Mouse (Mus musculus) heart, adult 18-20 months (tissue): ENCODE results near the gene 0610040J01Rik. TPM values are rescaled to one million over a fixed set of nuclear protein-coding genes. Genes with fewer than 3 reads are reported as not detected.
"Not testable (repeated sequence)": the region's sequence is repeated elsewhere in the genome, so short reads cannot be mapped to it uniquely, and the experiment has no call there.

Experiments used
- DNase-seq, 2 experiments: peaks; one replicate each; pipeline ENCODE4 v3.0.0; 2021 to 2022; ENCODE audit warnings: mixed read lengths in 1 of 2
- total RNA-seq, 2 experiments: library from RNA; stranded (reverse); gene quantifications; 2 replicates each; pipeline ENCODE4 v1.2.3; 2021

The 0610040J01Rik gene
- total RNA-seq, 2 experiments from 2014 or later, result 3.7 to 4.4 TPM

DNA sequence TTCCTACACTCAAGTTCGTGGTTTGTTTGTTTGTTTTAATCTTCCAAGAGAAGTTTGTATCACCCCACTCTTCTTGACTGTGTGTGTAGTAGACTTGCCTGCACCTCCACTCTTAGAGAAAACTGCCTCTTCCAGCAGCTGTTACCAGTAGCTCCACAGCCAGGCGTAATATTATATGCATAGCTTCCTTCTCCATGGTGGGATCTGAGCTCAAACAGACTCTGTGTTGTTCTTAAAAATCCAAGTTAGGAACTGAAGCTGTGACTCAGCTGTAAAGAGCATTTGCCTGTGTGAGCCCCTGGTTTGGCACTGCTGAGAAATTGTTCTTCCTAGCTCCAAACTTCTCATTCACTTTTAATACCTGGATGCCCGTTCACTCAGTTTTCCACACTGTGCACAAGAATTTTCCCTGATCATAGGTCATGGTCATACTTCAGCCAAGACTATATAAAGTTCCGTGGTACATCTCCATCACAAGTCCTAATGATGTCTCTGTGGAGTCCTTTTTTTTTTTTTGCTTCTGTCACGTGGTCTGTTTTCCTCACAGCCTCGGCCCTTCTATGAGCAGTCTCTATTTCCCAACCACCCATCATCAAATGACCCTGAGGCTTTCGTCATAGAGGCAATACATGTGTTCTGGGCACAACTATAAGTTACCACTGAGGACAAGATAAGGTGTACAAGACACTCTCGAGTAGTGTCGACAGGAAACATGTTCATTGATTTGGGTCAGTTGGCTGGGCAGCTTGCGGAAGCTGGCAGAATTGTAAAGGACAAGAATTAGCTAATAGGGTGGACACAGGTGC is 16.4 kb downstream of the 0610040J01Rik start:
- DNase-seq, result no peak

DNA sequence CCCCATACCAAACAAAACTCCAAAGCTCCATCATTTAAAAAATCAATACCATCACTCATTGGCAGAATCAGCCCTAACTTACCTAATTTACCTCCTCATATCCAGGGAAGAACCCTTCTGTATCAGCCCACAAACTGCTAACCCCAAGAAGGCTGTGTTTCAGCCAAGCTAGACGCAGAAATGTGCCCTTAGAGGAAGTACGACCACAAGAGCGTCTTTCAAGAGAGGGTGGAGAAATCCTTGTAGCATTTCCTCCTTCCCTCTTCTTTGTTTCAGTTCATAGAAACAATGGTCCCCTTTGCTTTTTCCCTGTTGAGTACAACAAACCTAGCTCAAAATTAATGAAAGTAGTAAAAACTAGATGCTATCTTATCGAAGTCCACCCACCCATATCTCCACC is 18.9 kb downstream of the 0610040J01Rik start:
- peak in 1 of 2 experiments; percentile 22 for DNase-seq

DNA sequence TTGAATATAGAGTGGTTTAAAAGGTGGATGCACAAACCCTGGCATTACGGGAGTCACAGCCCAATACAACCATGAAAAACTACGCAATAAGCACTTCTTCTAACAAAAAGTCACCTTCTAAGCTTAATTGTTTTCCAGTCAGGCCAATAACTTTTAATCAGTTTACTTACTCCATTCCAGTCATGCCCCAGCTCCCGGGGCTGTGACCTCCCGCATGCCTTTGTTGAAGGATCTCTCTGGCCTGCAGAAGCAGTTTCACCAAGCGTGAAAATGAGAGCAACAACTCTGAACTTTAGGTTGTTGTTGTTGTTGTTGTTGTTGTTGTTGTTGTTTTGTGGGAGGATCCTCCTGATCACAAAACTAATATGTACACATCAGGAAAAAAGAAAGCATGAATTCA is 21.8 kb downstream of the 0610040J01Rik start:
- no peak for DNase-seq

DNA sequence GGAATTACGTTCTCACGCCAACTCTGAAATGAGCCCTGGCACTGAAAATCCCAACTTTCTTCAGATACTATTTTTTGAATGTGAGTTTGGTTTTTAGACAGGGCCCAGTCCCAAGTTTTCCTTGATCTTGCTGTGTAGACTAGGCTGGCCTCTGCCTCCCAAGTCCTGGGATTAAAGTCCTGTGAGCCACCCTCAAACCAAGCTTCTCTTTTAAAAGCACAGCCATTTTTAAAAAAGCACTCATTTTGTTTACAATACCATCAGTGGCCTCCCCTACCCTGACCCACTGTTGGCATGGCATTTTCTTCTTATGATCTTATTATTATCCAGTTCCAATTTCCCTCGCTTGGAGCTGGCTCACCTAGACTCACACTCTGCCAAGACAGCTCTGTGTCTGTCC is 22.3 kb downstream of the 0610040J01Rik start:
- no peak for DNase-seq

DNA sequence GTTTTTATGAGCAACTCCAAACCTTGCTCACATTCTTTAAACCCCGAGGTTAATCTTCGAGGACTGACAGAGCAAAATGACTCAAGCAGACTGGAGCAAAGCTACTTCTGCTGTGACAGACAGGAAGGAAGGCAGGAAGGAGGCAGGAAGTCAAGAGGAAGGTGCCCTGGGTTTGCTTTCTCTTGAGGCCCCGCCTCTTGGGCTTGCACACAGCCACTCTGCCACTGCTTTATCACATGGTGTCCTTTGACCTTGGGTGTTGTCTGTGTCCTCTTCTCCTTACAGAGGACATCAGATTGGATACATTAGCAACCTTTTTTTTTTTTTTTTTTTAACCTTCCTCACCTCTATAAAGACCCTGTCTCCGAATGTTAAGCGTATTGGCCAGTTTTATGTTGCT is 25.0 kb downstream of the 0610040J01Rik start:
- DNase-seq, result peak in 1 of 2 experiments; percentile 9

DNA sequence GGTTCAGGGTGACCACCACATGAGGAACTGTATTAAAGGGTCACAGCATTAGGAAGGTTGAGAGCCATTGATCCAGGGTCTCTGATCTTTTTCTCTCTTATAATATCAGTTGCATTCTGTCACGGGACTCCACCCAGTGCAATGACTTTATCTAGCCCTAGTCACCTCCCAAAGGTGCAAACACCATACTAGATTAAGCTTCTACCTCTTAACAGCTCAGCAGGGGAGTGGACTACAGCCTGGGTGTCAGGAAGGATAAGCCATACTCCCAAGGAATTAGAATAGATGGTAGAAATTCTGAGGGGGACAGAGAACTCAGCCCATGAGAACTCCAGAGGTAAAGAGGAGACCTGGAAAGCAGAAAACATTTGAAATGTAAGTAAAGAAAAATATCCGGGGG is 25.7 kb downstream of the 0610040J01Rik start:
- DNase-seq, result no peak

DNA sequence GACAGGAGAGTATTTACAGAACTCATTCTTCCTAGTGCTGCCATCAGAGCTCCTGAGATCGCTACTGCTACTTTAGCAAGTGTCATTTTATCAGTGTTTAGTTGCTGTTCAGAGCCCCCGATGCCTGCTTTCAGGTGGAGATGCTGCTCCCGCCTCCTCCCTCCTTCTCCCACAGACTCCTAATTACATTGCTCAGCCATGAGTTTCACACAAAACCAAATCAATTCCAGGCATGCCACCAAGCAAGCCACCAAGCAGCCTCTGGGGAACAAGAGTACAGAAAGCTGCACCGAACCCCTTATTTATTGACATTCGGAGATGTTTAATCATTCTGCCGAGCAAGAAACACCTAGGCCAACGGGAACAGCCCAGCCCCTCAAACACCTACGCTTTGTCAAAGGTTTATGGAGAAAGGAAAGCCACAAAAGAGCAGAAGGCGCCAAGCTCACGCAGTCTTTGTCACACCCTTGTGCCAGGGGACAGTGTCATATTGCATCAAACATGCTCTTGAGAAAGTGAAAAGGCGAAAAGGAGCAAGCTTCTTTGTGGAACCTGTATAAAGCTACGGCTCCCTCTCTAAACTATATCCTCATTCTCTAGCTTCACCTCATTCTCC is 27.7 kb downstream of the 0610040J01Rik start:
- DNase-seq, result no peak

DNA sequence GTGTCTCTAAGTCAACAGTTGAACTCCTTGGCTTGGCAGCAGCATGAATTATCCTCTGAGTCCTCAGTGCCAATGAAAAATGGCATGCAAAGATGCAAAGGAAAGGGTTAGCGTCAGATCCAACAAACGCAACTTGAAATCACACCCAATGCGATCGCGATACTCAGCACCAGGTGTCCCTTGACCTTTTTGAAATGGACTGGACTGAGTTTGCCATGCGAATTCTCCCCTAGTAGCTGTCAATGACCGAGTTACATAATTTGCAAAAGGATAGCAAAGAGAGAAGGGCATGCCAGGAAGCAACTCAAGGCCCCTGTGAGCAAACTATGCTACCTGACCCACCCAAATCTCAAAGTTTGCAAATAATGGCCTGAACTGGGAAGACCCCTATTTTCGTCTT is 34.9 kb downstream of the 0610040J01Rik start:
- DNase-seq, result no peak

DNA sequence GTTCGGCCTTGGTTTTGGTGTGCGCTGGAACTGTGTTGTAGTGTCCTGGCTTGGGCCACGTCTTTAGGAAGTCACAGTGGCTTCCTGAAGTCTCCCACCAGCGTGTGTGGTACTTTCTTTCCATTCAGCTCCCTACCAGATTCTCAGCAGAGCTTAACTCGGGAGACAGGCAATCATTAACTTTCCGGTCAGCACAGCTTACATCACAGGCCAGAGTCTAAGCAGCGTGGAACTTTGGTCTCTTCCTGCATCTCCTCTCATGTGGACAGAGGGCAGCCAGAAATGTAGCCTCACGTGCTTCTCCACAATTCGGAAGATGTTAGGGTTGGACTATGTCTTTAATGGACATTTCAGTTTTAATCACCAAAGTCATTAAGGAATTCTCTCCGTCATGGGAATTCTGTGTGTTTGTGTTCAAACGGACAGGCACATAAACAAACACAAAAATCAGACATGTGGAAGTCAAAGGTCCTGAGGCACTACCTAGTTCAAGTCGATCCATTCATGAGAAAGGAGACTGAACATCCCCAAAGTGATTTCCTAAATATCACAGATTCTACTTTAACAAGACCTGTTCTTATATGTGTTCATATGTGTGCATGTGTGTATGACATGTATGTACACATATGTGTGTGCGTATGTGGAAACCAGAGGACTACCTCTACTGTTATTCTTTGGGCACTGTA is 35.5 kb downstream of the 0610040J01Rik start:
- DNase-seq, result no peak

DNA sequence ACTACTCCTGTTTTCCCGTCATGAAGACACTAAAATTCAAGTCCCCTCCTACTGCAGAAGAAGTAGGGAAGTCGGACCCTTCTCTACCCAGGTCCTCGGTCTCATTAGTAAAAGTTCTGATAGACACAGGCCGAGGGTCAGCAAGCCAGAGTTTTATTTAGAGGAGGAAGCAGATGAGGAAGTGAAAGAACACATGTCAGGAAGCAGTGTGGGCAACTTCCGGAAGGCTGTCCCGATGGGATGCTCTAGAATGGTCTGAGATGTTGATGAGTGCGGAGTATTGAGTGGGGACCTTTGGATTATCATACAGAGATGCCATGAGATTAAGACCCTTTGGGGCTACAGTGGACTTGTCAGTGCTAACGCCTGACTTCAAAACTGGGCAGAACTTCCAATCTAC is 46.7 kb downstream of the 0610040J01Rik start:
- DNase-seq, result peak in 1 of 2 experiments; percentile 25

DNA sequence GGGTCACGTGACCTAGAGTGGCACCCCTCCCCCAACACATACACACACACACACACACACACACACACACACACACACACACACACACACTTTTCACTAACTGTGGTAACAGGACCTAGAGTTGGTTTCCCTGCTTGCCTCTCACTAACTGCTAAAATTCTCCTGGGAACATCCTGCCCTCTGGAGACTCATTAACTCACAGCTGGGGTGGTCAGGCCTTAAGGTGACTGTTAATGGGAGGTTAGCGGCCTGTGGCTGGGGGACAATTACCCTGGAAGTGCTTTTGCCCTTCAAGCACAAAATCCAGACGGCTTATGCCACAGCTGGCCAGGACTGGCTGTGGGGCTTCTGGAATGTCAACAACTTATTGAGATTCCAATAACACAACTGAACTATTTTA is 55.3 kb downstream of the 0610040J01Rik start:
- no peak for DNase-seq

DNA sequence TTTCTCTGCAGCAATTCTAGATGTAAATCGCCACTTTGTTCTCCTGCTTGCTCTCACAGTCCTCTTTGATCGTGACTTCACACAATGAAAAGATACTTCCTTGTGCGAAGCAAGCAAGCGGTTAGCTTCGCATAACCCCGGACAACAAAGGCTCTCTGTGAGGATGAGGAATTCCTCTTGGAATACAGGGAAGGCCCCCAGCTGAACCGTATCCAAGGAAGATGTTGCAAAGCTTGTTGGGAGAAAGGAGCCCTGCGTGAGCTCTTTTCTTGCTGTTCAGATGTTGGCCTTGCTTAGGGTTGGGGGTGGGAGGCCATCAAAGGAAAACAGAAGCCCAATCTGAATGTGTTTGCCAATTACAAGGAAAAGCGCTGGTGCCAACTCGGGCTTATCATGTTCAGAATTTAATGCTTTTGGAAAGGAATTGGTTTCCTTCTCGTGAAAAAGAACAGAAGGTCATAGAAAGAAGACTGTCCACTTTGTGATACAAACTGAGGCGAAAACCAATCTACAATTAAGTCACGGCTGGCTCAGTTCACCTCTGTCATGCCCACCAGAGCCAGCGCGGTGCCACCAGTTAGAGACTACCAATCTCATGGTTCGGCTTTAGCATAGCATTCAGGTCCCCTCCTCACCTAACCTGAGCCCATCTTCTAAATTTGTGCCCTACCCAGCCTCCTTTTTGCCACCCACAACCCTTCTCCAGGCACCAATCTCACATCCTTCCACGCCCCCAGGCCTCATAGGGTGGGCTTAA is 60.2 kb downstream of the 0610040J01Rik start:
- DNase-seq, result no peak

DNA sequence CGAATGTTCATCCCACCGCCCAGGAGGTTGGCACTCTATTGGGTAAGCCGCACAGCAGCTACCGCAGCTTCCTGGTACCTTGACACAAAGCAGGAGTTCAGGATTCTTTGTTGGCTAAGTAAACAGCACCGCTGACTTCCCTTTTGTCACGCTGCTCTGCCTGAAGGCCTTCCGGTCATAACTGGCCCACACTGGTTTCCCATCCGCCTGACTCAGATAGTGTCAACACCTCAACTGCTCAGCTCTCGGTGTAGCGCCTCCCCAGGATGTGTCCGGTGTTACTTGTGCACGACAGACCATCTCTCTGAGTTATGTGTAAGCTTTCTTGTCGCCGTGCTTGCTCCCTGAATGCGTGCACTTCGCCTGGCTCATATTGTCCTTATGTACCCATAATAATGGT is 62.7 kb downstream of the 0610040J01Rik start:
- no peak for DNase-seq

DNA sequence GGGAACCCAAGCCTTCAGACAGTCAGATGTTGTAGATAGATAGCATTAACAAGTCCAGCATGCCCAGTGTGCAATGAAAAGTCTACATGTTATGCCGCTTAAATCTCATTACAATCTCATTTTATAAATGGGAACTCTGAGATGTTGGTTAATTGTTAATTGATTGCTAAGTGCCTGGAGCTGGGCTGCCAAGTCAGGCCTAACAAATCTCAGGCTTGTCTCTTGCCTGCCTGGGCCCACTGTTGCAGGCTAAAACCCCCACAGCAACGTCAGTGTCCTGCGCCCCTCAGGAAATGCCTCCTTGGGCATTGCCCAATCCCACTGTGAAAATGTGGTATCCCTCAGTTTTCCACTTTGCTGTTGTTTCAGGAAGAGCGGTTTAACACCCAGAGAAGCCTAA is 63.9 kb downstream of the 0610040J01Rik start:
- no peak for DNase-seq

DNA sequence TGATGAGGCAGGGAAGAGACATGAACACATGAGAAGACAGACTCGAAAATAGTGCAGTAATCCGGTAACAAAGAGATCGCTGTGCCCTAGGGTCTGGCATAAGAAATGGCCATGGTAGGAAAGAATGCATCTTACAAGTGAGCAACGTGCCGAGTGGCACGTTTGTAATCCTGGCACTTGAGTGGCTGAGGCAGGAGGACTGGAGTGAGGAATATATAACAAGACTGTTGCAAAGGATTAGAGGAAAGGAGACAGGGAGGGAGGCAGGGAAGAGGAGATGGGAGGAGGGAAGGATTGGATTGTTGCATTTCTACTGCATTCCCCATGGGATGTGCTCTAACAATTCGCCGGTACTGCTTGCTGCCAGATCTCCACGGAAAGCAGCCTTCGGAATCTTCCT is 66.9 kb downstream of the 0610040J01Rik start:
- DNase-seq, result no peak

DNA sequence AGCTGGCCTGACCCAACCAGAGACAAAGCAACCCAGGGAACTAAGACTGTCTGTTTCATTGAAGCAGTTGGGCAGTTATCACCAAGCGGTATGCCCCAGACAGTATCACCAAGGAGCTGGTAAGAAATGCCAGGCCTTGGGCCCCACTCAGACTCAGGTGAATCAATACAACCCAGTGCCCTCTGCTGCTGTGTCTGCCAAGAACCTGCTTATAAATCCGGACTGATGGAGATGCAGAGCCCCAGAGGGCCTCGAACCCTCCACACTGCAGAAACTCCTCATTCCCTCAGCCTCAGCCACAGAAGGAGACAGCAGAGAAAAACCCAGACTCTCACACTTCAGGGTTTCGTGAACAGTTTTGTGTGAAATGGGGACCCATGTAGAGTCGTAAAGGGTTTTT is 74.1 kb downstream of the 0610040J01Rik start:
- DNase-seq, result no peak

DNA sequence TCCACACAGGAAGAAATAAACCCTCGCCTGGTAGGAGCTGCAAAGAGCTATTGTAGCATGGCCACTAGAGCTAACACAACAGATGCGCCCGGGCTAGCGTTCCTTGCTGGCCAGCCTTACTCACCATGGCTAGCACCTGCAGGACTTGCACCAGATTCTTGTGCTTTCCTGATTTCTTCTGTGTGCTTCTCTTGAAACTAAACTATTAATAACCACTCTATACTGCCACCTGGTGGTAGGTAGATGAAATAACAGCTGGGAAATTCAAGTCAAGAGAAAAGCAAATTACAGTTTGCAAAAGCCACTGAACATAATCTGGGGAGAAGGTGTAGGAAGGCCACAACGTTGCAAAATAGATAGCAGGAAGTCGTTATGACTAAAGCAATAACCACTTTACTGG is 74.5 kb downstream of the 0610040J01Rik start:
- DNase-seq, result peak in 1 of 2 experiments; percentile 44

DNA sequence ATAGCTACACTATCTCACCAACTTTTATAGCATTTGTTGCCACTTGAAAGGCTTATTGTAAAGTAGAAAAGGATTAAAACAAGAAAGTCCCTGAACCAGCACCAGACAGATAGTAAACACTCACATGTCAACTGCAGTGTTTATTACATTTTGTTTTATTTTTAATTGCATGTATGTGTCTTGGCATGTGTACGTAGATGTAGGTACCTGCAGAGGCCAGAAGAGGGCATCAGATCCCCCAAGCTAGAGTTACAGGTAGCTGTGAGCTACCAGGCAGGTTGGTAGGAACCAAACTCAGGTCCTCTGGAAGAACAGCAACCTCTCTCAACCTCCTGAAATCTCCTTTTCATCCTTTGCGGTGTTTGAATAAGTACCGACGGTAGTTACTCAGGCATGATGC is 74.9 kb downstream of the 0610040J01Rik start:
- DNase-seq, result no peak

DNA sequence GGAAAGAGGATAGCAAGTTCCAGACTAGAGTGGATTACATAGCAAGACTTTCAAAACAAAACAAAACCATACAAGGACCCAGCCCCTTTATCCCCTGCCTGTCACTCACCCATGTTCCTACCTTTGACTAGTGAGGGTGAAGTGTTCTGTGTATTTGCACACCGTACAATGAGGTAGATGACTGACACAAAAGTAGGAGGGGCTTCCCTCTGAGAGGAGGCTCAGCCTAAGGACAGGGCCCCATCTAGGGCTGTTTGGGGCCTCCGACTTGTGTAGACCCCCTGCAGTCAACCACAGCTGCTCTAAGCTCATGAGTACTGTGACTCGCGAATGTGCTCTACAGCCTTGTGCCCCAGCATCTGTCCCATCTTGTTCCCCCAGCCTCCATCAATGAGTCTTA is 79.1 kb downstream of the 0610040J01Rik start:
- DNase-seq, result no peak

DNA sequence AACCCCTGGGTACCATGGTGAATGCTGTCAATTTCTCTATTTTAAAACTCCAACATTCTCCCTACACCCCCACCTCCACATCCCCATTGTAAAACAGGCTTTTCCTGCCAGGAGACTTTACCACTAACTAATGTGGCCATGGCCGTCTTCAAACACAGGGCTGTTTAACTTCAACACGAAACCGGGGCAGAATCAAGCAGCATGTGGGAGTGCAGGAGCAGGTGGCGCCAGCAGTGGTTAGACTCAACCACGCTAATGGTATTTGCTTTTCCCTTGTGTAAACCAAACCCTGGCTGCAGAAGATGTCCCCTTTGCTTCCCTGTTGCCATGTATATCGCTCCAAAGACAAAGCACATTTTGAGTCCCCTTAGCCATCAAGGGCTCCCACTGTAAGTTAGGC is 79.7 kb downstream of the 0610040J01Rik start:
- DNase-seq, result no peak

DNA sequence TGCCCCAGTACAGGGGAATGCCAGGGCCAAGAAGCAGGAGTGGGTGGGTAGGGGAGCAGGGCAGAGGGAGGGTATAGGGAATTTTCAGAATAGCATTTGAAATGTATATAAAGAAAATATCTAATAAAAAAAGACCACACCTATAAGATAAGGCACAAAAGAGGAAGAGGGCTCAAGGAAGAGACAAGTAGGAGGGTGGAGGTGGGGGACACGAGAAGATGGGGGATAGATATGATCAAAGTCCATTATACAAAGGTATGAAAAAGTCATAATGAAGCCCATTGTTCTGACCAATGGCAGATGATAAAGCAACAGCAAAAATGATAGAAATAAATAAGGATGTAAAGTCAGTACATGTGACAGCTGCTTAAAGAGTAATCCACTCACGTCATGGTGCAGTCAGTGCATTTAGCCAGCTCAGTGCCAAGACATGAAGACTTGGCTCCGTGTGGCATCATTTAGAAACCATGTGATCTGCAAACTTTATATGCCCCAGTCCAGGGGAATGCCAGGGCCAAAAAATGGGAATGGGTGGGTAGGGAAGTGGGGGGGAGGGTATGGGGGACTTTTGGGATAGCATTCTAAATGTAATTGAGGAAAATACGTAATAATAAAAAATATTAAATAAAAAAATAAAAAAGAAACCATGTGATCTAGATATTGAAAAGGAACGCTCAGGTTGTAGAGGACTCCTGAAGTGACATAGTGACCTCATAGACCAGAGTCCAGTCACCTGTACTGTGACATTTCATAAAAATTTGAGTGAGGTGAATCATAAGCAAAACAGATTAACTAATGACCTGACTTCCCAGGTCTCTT is 85.0 kb downstream of the 0610040J01Rik start:
- DNase-seq, result not testable (repeated sequence)

DNA sequence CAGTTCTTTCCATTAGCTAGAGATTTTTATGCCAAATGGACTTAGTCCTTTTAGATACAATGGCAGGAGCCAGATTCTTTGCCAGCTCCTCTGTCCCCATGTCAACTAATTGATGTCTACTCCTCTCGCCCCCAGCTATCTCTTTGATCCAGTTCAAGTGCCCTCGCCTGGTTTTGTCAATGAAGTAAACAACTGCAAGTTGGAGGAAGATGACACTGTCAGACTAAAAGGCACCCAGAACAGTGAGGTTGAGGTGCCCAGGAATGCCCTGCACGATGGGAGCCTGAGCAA is 85.6 kb downstream of the 0610040J01Rik start:
- DNase-seq, result no peak
